Mouse (Mus musculus): Measurements from ENCODE around the gene Vsig10.

- TF ChIP-seq CTCF (IDR thresholded peaks at IDR 0.05; ENCODE audit: borderline replicate concordance, insufficient read depth, low read length) = no peak
- TF ChIP-seq POLR2A (IDR thresholded peaks at IDR 0.05; ENCODE audit: low read depth, low read length) = no peak
These were observed 5.0 kb upstream of the Vsig10 start for GRCm38 (mm10) chr5:117313909-117314308.
